Mouse (Mus musculus) brain, embryonic 14.5 days (tissue): ENCODE data around the gene Sucla2.

Experiments used
- CTCF ChIP-seq: fragments of 200-500 bp; IDR thresholded peaks from 2 replicates; pipeline ENCODE4 v1.5.1; 2012; ENCODE audit warnings: inconsistent platforms, mild to moderate bottlenecking, moderate library complexity, borderline replicate concordance; ENCODE audit not compliant: insufficient read depth, insufficient read length; ENCODE audit errors: extremely low read depth
- POLR2A ChIP-seq: fragments of 200-500 bp; IDR thresholded peaks from 2 replicates; pipeline ENCODE4 v1.6.1; 2012; ENCODE audit warnings: mild to moderate bottlenecking, inconsistent platforms, borderline replicate concordance; ENCODE audit not compliant: poor library complexity, insufficient read depth, insufficient read length, severe bottlenecking; ENCODE audit errors: extremely low read depth

- no peak for TF ChIP-seq POLR2A
- TF ChIP-seq CTCF, result no peak
Measured at GRCm38 (mm10) chr14:73478321-73478720, 46.8 kb upstream of the Sucla2 start.
